Mouse (Mus musculus) hindbrain, embryonic 12.5 days (tissue): Measurements from ENCODE around the gene Runx2. TPM values are rescaled to one million over a fixed set of nuclear protein-coding genes. Genes with fewer than 3 reads are reported as not detected.

Experiments
- ATAC-seq: fragments of 200-750 bp; cut with Nextera tagmentation; 2 replicates; pipeline ENCODE4 v1.8.0; 2017; ENCODE audit warnings: moderate TSS enrichment; ENCODE audit not compliant: low FRiP score
- H3K27ac ChIP-seq: fragments of 300-500 bp; sonication (generic); 2 replicates; pipeline ENCODE4 v1.5.1; 2016; ENCODE audit warnings: mild to moderate bottlenecking
- H3K27me3 ChIP-seq: fragments of 300-500 bp; sonication (generic); 2 replicates; pipeline ENCODE4 v1.6.1; 2016; ENCODE audit warnings: mild to moderate bottlenecking
- H3K36me3 ChIP-seq: fragments of 300-500 bp; sonication (generic); 2 replicates; pipeline ENCODE4 v1.6.1; 2016; ENCODE audit warnings: mild to moderate bottlenecking
- H3K4me1 ChIP-seq: fragments of 300-500 bp; sonication (generic); 2 replicates; pipeline ENCODE4 v1.6.1; 2016
- H3K4me2 ChIP-seq: fragments of 300-500 bp; sonication (generic); replicated peaks from 2 replicates; pipeline ENCODE4 v1.6.1; 2016; ENCODE audit warnings: mild to moderate bottlenecking
- H3K4me3 ChIP-seq: fragments of 300-500 bp; sonication (generic); 2 replicates; pipeline ENCODE4 v1.5.1; 2016; ENCODE audit warnings: mild to moderate bottlenecking
- H3K9ac ChIP-seq: fragments of 300-500 bp; sonication (generic); 2 replicates; pipeline ENCODE4 v1.6.1; 2016; ENCODE audit warnings: mild to moderate bottlenecking, moderate library complexity
- H3K9me3 ChIP-seq: fragments of 300-500 bp; sonication (generic); replicated peaks from 2 replicates; pipeline ENCODE4 v1.6.1; 2016; ENCODE audit warnings: mild to moderate bottlenecking
- WGBS: fragments of 180-500 bp; shearing (Covaris S2); methylation state at CpG from one replicate; pipeline ENCODE4 v1.1.7; 2016; 5-methylcytosine and 5-hydroxymethylcytosine counted together
- polyA plus RNA-seq: library from polyadenylated mRNA; unstranded; fragments of >200 nt; fragmentation: Nextera tagmentation; extraction: Ambion mirVana; gene quantifications from 2 replicates; pipeline ENCODE4 v1.2.1, GENCODE M21; 2016

Runx2 gene
- polyA plus RNA-seq, 1 experiment from 2014 or later: 4.6 TPM

GRCm38 (mm10) chr17:44519356-44519755 is 295.2 kb downstream of the Runx2 start:
- no peak overlapping the region for H3K9ac ChIP-seq
- ATAC-seq: no peak
- H3K4me1 ChIP-seq: no peaks in the 10 kb centered on the region
- H3K36me3 ChIP-seq: no peaks in the 10 kb centered on the region
- no peak overlapping the region for H3K27ac ChIP-seq
- no peak overlapping the region for H3K4me3 ChIP-seq
- no peaks in the 10 kb centered on the region for H3K9me3 ChIP-seq
- no peak overlapping the region for H3K4me2 ChIP-seq
- 73% methylated on average over 3 of the region's 3 CpGs for WGBS
- no peaks in the 10 kb centered on the region for H3K27me3 ChIP-seq

GRCm38 (mm10) chr17:44518156-44518555 is 296.4 kb downstream of the Runx2 start:
- no peak for ATAC-seq
- Histone ChIP-seq H3K4me2 (no peak overlapping the region), H3K4me3 (no peak overlapping the region), H3K27me3 (no peaks in the 10 kb centered on the region), H3K36me3 (no peaks in the 10 kb centered on the region), H3K9me3 (no peaks in the 10 kb centered on the region), H3K4me1 (no peaks in the 10 kb centered on the region), H3K9ac (no peak overlapping the region), H3K27ac (no peak overlapping the region)
- WGBS: 94% methylated on average over 6 of the region's 6 CpGs

GRCm38 (mm10) chr17:44508198-44508715 is 306.3 kb downstream of the Runx2 start:
- WGBS: 54% methylated on average over 7 of the region's 7 CpGs

GRCm38 (mm10) chr17:44507741-44508140 is 306.9 kb downstream of the Runx2 start:
- peaks cover 5% of the 10 kb centered on the region; the same call in 1 of the 2 replicates for H3K27me3 ChIP-seq
- H3K4me3 ChIP-seq: no peak overlapping the region
- H3K4me1 ChIP-seq: peaks cover 16% of the 10 kb centered on the region
- no peak overlapping the region for H3K4me2 ChIP-seq
- H3K9ac ChIP-seq: no peak overlapping the region
- no peaks in the 10 kb centered on the region for H3K9me3 ChIP-seq
- H3K27ac ChIP-seq: no peak overlapping the region
- no peaks in the 10 kb centered on the region for H3K36me3 ChIP-seq
- WGBS: 82% methylated on average over 3 of the region's 3 CpGs
- no peak for ATAC-seq

More at GRCm38 (mm10) chr17:44508198-44508715, 306.3 kb downstream of the Runx2 start:
- no peaks in the 10 kb centered on the region for H3K9me3 ChIP-seq
- H3K27ac ChIP-seq: no peak overlapping the region
- H3K27me3 ChIP-seq: peaks cover 5% of the 10 kb centered on the region; the same call in 1 of the 2 replicates
- no peak overlapping the region for H3K4me3 ChIP-seq
- no peak for ATAC-seq
- H3K9ac ChIP-seq: no peak overlapping the region
- peaks cover 16% of the 10 kb centered on the region for H3K4me1 ChIP-seq
- no peaks in the 10 kb centered on the region for H3K36me3 ChIP-seq
- no peak overlapping the region for H3K4me2 ChIP-seq

- Histone ChIP-seq H3K36me3 (no peaks in the 10 kb centered on the region), H3K27ac (no peak overlapping the region), H3K4me1 (peaks cover 16% of the 10 kb centered on the region), H3K9me3 (no peaks in the 10 kb centered on the region), H3K4me3 (no peak overlapping the region), H3K4me2 (no peak overlapping the region), H3K27me3 (peaks cover 5% of the 10 kb centered on the region; the same call in 1 of the 2 replicates), H3K9ac (no peak overlapping the region)
- ATAC-seq: no peak
- WGBS: 45% methylated on average over 3 of the region's 3 CpGs
Measured at GRCm38 (mm10) chr17:44506524-44506923, 308.1 kb downstream of the Runx2 start.

- H3K9ac ChIP-seq: no peak overlapping the region
- ATAC-seq: no peak
- H3K4me2 ChIP-seq: no peak overlapping the region
- no peaks in the 10 kb centered on the region for H3K36me3 ChIP-seq
- H3K27me3 ChIP-seq: peaks cover 5% of the 10 kb centered on the region; the same call in 1 of the 2 replicates
- 88% methylated on average over 10 of the region's 10 CpGs for WGBS
- H3K9me3 ChIP-seq: no peaks in the 10 kb centered on the region
- H3K4me1 ChIP-seq: peaks cover 16% of the 10 kb centered on the region
- no peak overlapping the region for H3K27ac ChIP-seq
- no peak overlapping the region for H3K4me3 ChIP-seq
Measured at GRCm38 (mm10) chr17:44504794-44505317, 309.7 kb downstream of the Runx2 start.

GRCm38 (mm10) chr17:44502176-44502575 is 312.4 kb downstream of the Runx2 start:
- ATAC-seq: no peak
- H3K9me3 ChIP-seq: 0 out of 2 replicates have a peak, but pooled peaks cover 4% of the 10 kb centered on the region
- H3K27ac ChIP-seq: no peak overlapping the region
- 92% methylated on average over 5 of the region's 5 CpGs for WGBS
- no peaks in the 10 kb centered on the region for H3K27me3 ChIP-seq
- no peaks in the 10 kb centered on the region for H3K36me3 ChIP-seq
- no peak overlapping the region for H3K9ac ChIP-seq
- peaks cover 4% of the 10 kb centered on the region; the same call in 1 of the 2 replicates for H3K4me1 ChIP-seq
- no peak overlapping the region for H3K4me2 ChIP-seq
- no peak overlapping the region for H3K4me3 ChIP-seq

- H3K36me3 ChIP-seq: no peaks in the 10 kb centered on the region
- H3K27me3 ChIP-seq: no peaks in the 10 kb centered on the region; the same call in 1 of the 2 replicates
- ATAC-seq: no peak
- WGBS: 84% methylated on average over 11 of the region's 11 CpGs
- H3K4me3 ChIP-seq: no peak overlapping the region
- no peak overlapping the region for H3K9ac ChIP-seq
- 0 out of 2 replicates have a peak, but pooled peaks cover 4% of the 10 kb centered on the region for H3K9me3 ChIP-seq
- H3K27ac ChIP-seq: no peak overlapping the region
- H3K4me2 ChIP-seq: no peak overlapping the region
- H3K4me1 ChIP-seq: no peaks in the 10 kb centered on the region
Measured at GRCm38 (mm10) chr17:44500306-44500899, 314.2 kb downstream of the Runx2 start.

GRCm38 (mm10) chr17:44490164-44490794 is 324.3 kb downstream of the Runx2 start:
- Histone ChIP-seq H3K4me2 (no peak overlapping the region), H3K4me1 (0 out of 2 replicates have a peak, but pooled peaks cover 2% of the 10 kb centered on the region), H3K36me3 (no peaks in the 10 kb centered on the region), H3K27me3 (no peaks in the 10 kb centered on the region), H3K27ac (no peak overlapping the region), H3K9ac (no peak overlapping the region), H3K4me3 (no peak overlapping the region), H3K9me3 (no peaks in the 10 kb centered on the region)
- WGBS: 71% methylated on average over 11 of the region's 11 CpGs
- no peak for ATAC-seq

- Histone ChIP-seq H3K9me3 (no peaks in the 10 kb centered on the region), H3K27ac (no peak overlapping the region), H3K9ac (no peak overlapping the region), H3K4me1 (0 out of 2 replicates have a peak, but pooled peaks cover 2% of the 10 kb centered on the region), H3K4me3 (no peak overlapping the region), H3K4me2 (no peak overlapping the region), H3K27me3 (no peaks in the 10 kb centered on the region), H3K36me3 (no peaks in the 10 kb centered on the region)
- ATAC-seq: no peak
- WGBS: 86% methylated on average over 6 of the region's 6 CpGs
Measured at GRCm38 (mm10) chr17:44489346-44489745, 325.3 kb downstream of the Runx2 start.

- no peak overlapping the region for H3K9ac ChIP-seq
- no peak overlapping the region for H3K4me2 ChIP-seq
- 85% methylated on average over 10 of the region's 10 CpGs for WGBS
- H3K27ac ChIP-seq: no peak overlapping the region
- H3K36me3 ChIP-seq: no peaks in the 10 kb centered on the region
- 0 out of 2 replicates have a peak, but pooled peaks cover 2% of the 10 kb centered on the region for H3K4me1 ChIP-seq
- H3K27me3 ChIP-seq: no peaks in the 10 kb centered on the region
- no peak overlapping the region for H3K4me3 ChIP-seq
- H3K9me3 ChIP-seq: no peaks in the 10 kb centered on the region
- no peak for ATAC-seq
Measured at GRCm38 (mm10) chr17:44487514-44488244, 326.9 kb downstream of the Runx2 start.

- no peak overlapping the region for H3K9ac ChIP-seq
- H3K9me3 ChIP-seq: no peaks in the 10 kb centered on the region
- H3K4me1 ChIP-seq: 0 out of 2 replicates have a peak, but pooled peaks cover under 1% of the 10 kb centered on the region
- no peak overlapping the region for H3K27ac ChIP-seq
- no peak overlapping the region for H3K4me3 ChIP-seq
- H3K36me3 ChIP-seq: no peaks in the 10 kb centered on the region
- no peaks in the 10 kb centered on the region for H3K27me3 ChIP-seq
- H3K4me2 ChIP-seq: no peak overlapping the region
- 78% methylated on average over 5 of the region's 5 CpGs for WGBS
- no peak for ATAC-seq
Measured at GRCm38 (mm10) chr17:44485337-44485736, 329.3 kb downstream of the Runx2 start.
